In genomic region chr8:46791664-46792371, GRCm38 (mm10) we compare ENCODE assay signal across 19 mouse cellular contexts. TPM values are rescaled to one million over a fixed set of nuclear protein-coding genes. Genes with fewer than 3 reads are reported as not detected.
DNase-seq lines count a peak whose midpoint lies in the region; ATAC-seq and TF ChIP-seq lines count a peak whose summit lies in the region.
"Had no signal": no experiment of that assay in that cellular context is flagged by ENCODE, and none has a peak within 500 bp of the region (broad histone marks: within the 10 kb centered on the region; RNA-seq: fewer than 3 reads in every experiment).

No protein-coding gene starts in this region.

- no peak for TF ChIP-seq RAD21 in CH12.LX (IDR thresholded peaks at IDR 0.05; ENCODE audit: low read depth, low read length)

- H3K4me3 ChIP-seq in liver, adult 2 months (ENCODE audit: insufficient read depth, low read depth, low read length), result no peak overlapping the region
- H3K4me3 ChIP-seq in liver, embryonic 11.5 days (ENCODE audit: low read depth, low read length), result no peak overlapping the region
- no peak overlapping the region for H3K4me3 ChIP-seq in CH12.LX (replicated peaks in 1 of 3; ENCODE audit: low read depth in 2 of 3, low read length in 2 of 3, poor library complexity in 1 of 3)
- H3K4me3 ChIP-seq in intestine, embryonic 16.5 days (ENCODE audit: low read length), result no peak overlapping the region
- no peak overlapping the region for H3K4me3 ChIP-seq in limb, embryonic 10.5 days
- H3K4me3 ChIP-seq: embryonic facial prominence, embryonic 13.5 days; heart, embryonic 15.5 days; hindbrain, embryonic 10.5 days had no signal

- H3K79me2 ChIP-seq in liver, adult 2 months (ENCODE audit: control insufficient read depth, insufficient read depth, low read length), result peaks cover 50% of the 10 kb centered on the region
- H3K79me2 ChIP-seq in CH12.LX (replicated peaks; ENCODE audit: control insufficient read depth, extremely low read depth, insufficient read depth, poor library complexity, severe bottlenecking), result peaks cover 32% of the 10 kb centered on the region

- TF ChIP-seq POLR2A in liver, adult 2 months (IDR thresholded peaks at IDR 0.05; ENCODE audit: extremely low read depth, insufficient read depth, low read length), result no peak
- TF ChIP-seq POLR2A in CH12.LX (IDR thresholded peaks at IDR 0.05; ENCODE audit: low read depth, low read length), result no peak

- no peaks in the 10 kb centered on the region for H3K27me3 ChIP-seq in liver, adult 2 months (ENCODE audit: control insufficient read depth, insufficient read depth, low read length)
- H3K27me3 ChIP-seq in liver, embryonic 11.5 days (replicated peaks; ENCODE audit: control insufficient read depth, insufficient read depth, low read length), result no peaks in the 10 kb centered on the region
- no peaks in the 10 kb centered on the region for H3K27me3 ChIP-seq in CH12.LX (replicated peaks)
- no peaks in the 10 kb centered on the region for H3K27me3 ChIP-seq in intestine, embryonic 16.5 days (replicated peaks; ENCODE audit: control insufficient read depth, insufficient read depth, low read length)
- H3K27me3 ChIP-seq in splenic B cell, adult 2 months (ENCODE audit: control insufficient read depth, insufficient read depth, low read length, poor library complexity, severe bottlenecking), result no peaks in the 10 kb centered on the region
- H3K27me3 ChIP-seq in limb, embryonic 10.5 days (ENCODE audit: low read depth, poor library complexity, severe bottlenecking), result no peaks in the 10 kb centered on the region
- H3K27me3 ChIP-seq: embryonic facial prominence, embryonic 13.5 days; heart, embryonic 15.5 days had no signal

- dilution Hi-C loops in CH12.LX (cut with MboI; ENCODE audit: extremely low pct_ligation_motif_present, extremely low pct_unique_long_range_greater_than_20kb, low sequenced_read_pairs), result no loop called here

- H3K9ac ChIP-seq in liver, adult 2 months (ENCODE audit: low read depth, low read length), result no peak overlapping the region
- no peak overlapping the region for H3K9ac ChIP-seq in liver, embryonic 11.5 days (ENCODE audit: low read depth, low read length)
- H3K9ac ChIP-seq in CH12.LX (ENCODE audit: insufficient read depth, low read depth), result no peak overlapping the region
- H3K9ac ChIP-seq in intestine, embryonic 16.5 days (ENCODE audit: low read depth, low read length), result no peak overlapping the region
- H3K9ac ChIP-seq: embryonic facial prominence, embryonic 13.5 days; heart, embryonic 15.5 days; lung, embryonic 14.5 days had no signal

- no peaks in the 10 kb centered on the region for H3K9me3 ChIP-seq in liver, embryonic 11.5 days (ENCODE audit: control insufficient read depth, low read length)
- H3K9me3 ChIP-seq in CH12.LX (replicated peaks; ENCODE audit: low read length), result peaks cover 3% of the 10 kb centered on the region
- no peaks in the 10 kb centered on the region for H3K9me3 ChIP-seq in intestine, embryonic 16.5 days (ENCODE audit: control insufficient read depth, low read length)
- H3K9me3 ChIP-seq in limb, embryonic 10.5 days (replicated peaks), result no peaks in the 10 kb centered on the region
- H3K9me3 ChIP-seq: embryonic facial prominence, embryonic 13.5 days; heart, embryonic 15.5 days had no signal

- H3K36me3 ChIP-seq in liver, adult 2 months (ENCODE audit: control insufficient read depth, insufficient read depth, low read length), result peaks cover 15% of the 10 kb centered on the region
- no peaks in the 10 kb centered on the region for H3K36me3 ChIP-seq in liver, embryonic 11.5 days (ENCODE audit: control insufficient read depth, insufficient read depth, low read length)
- H3K36me3 ChIP-seq in CH12.LX (replicated peaks in 1 of 2; ENCODE audit: control insufficient read depth in 1 of 2, insufficient read depth in 1 of 2, low read length in 1 of 2), result peaks cover 12 to 50% of the 10 kb centered on the region in 2 experiments
- H3K36me3 ChIP-seq in intestine, embryonic 16.5 days (ENCODE audit: control insufficient read depth, insufficient read depth, low read length), result no peaks in the 10 kb centered on the region
- no peaks in the 10 kb centered on the region; the same call in 1 of the 2 replicates for H3K36me3 ChIP-seq in splenic B cell, adult 2 months (ENCODE audit: control insufficient read depth, insufficient read depth, low read length, poor library complexity, severe bottlenecking)
- peaks cover 13% of the 10 kb centered on the region; the same call in 1 of the 2 replicates for H3K36me3 ChIP-seq in limb, embryonic 10.5 days

- TF ChIP-seq EP300 in CH12.LX (IDR thresholded peaks at IDR 0.05; ENCODE audit: low read length), result no peak

- peak; percentile 51 for DNase-seq in liver, adult 2 months (ENCODE audit: extremely low read depth, low read depth, low spot score)
- DNase-seq in liver, embryonic 11.5 days (ENCODE audit: low spot score), result no peak
- DNase-seq in CH12.LX (ENCODE audit: extremely low read depth), result no peak
- DNase-seq in splenic B cell, adult 2 months (ENCODE audit: low read depth, low spot score), result peak; percentile 30
- DNase-seq in cerebellum, adult 11-12 months, result no peak
- DNase-seq in limb, embryonic 10.5 days (ENCODE audit: low spot score), result no peak
- no peak for DNase-seq in cerebellum, adult 9-10 months
- DNase-seq: cerebellum, adult 18-20 months; heart, adult 11 months; layer of hippocampus, postnatal 36 days; left cerebral cortex, postnatal 4 days; lung, embryonic 14.5 days; thymus, postnatal 36 days had no signal

- H3K4me2 ChIP-seq in liver, embryonic 11.5 days, result no peak overlapping the region
- H3K4me2 ChIP-seq in CH12.LX (ENCODE audit: insufficient read depth, low read depth, poor library complexity, severe bottlenecking), result no peak overlapping the region
- no peak overlapping the region for H3K4me2 ChIP-seq in intestine, embryonic 16.5 days (ENCODE audit: low read depth, low read length)
- H3K4me2 ChIP-seq: embryonic facial prominence, embryonic 13.5 days; heart, embryonic 15.5 days; lung, embryonic 14.5 days had no signal

- TF ChIP-seq CTCF in liver, adult 2 months (IDR thresholded peaks at IDR 0.05; ENCODE audit: low read depth, low read length), result no peak
- TF ChIP-seq CTCF in CH12.LX (conservative IDR thresholded peaks at IDR 0.05 in 1 of 2, IDR thresholded peaks at IDR 0.05 in 1 of 2; ENCODE audit: low read depth in 2 of 2, low read length in 2 of 2), result no peak

- in situ Hi-C loops in CH12.LX (cut with MboI; ENCODE audit: low pct_ligation_motif_present, low pct_unique_long_range_greater_than_20kb, low sequenced_read_pairs), result no loop called here

- 62% methylated on average over 5 of the region's 5 CpGs for WGBS in liver, adult 2 months
- 79% methylated on average over 5 of the region's 5 CpGs for WGBS in liver, embryonic 11.5 days
- 73% methylated on average over 5 of the region's 5 CpGs for WGBS in intestine, embryonic 16.5 days
- 85% methylated on average over 5 of the region's 5 CpGs for WGBS in limb, embryonic 10.5 days

- H3K4me1 ChIP-seq in liver, adult 2 months (ENCODE audit: control insufficient read depth, insufficient read depth, low read length), result peaks cover 19% of the 10 kb centered on the region
- H3K4me1 ChIP-seq in liver, embryonic 11.5 days (replicated peaks; ENCODE audit: control insufficient read depth, insufficient read depth, low read length), result peaks cover 37% of the 10 kb centered on the region
- H3K4me1 ChIP-seq in CH12.LX (ENCODE audit: control insufficient read depth in 1 of 2, insufficient read depth in 2 of 2), result peaks cover 27 to 86% of the 10 kb centered on the region in 2 experiments
- H3K4me1 ChIP-seq in intestine, embryonic 16.5 days (ENCODE audit: control insufficient read depth, insufficient read depth, low read length), result peaks cover 6% of the 10 kb centered on the region
- no peaks in the 10 kb centered on the region for H3K4me1 ChIP-seq in limb, embryonic 10.5 days
- H3K4me1 ChIP-seq: embryonic facial prominence, embryonic 13.5 days; hindbrain, embryonic 10.5 days had no signal

- peak overlapping the region; percentile 7; the same call in 1 of the 2 replicates for H3K27ac ChIP-seq in liver, adult 2 months (replicated peaks; ENCODE audit: insufficient read depth, low read depth, low read length)
- H3K27ac ChIP-seq in liver, embryonic 11.5 days (ENCODE audit: low read depth, low read length), result no peak overlapping the region
- H3K27ac ChIP-seq in CH12.LX (ENCODE audit: insufficient read depth, low read depth), result no peak overlapping the region
- H3K27ac ChIP-seq in intestine, embryonic 16.5 days (ENCODE audit: low read length), result peak overlapping the region; percentile 47; the same call in 1 of the 2 replicates
- H3K27ac ChIP-seq in limb, embryonic 10.5 days, result no peak overlapping the region
- H3K27ac ChIP-seq: embryonic facial prominence, embryonic 13.5 days; heart, embryonic 15.5 days; hindbrain, embryonic 10.5 days had no signal

- ATAC-seq in liver, embryonic 11.5 days (replicated peaks; ENCODE audit: low FRiP score), result no peak
- ATAC-seq in intestine, embryonic 16.5 days, result peak; percentile 7; the same call in 1 of the 2 replicates
- ATAC-seq: forebrain, embryonic 16.5 days; midbrain, embryonic 16.5 days had no signal

TF ChIP-seq in CH12.LX, 34 proteins besides CTCF, POLR2A, EP300 and RAD21:
- TF ChIP-seq ZNF384 (IDR thresholded peaks at IDR 0.05; ENCODE audit: low read depth, low read length) (peak; percentile 88), TCF12 (IDR thresholded peaks at IDR 0.05; ENCODE audit: low read depth, low read length) (no peak)

RNA-seq across cellular contexts. Expression of gene Irf2, which starts 52.3 kb away (rescaled TPM):
- 23.4 and 27.3 TPM in 2 replicates for total RNA-seq in liver, adult 2 months (2014; rRNA removed)
- 12.2 and 13.7 TPM in 2 replicates for polyA plus RNA-seq in liver, adult 2 months (2012; rRNA removed)
- polyA plus RNA-seq in liver, embryonic 11.5 days (2014; fragmentation: Nextera tagmentation; extraction: Ambion mirVana), result 17.7 and 19.7 TPM in 2 replicates
- total RNA-seq in CH12.LX (2012; rRNA removed) (9.1 and 10.2 TPM in 2 replicates), CH12.LX (2014; rRNA removed) (5.7 and 7.1 TPM in 2 replicates)
- polyA plus RNA-seq in CH12.LX (2012; ENCODE audit: insufficient read length, low read depth), result 37.4 and 47.3 TPM in 2 replicates
- polyA plus RNA-seq in intestine, embryonic 16.5 days (2015; fragmentation: Nextera tagmentation; extraction: Ambion mirVana), result 23.4 and 29.0 TPM in 2 replicates
- polyA plus RNA-seq in limb, embryonic 10.5 days (2016; fragmentation: Nextera tagmentation; extraction: Ambion mirVana), result 7.7 and 8.1 TPM in 2 replicates

Comparison
In these comparisons a context has a peak if more than half of its experiments do, and no peak if none do; other contexts are left out.
1. DNase-seq: peak in liver, adult 2 months (single experiment) and splenic B cell, adult 2 months (single experiment); none in liver, embryonic 11.5 days (single experiment), CH12.LX (single experiment), cerebellum, adult 11-12 months (single experiment), limb, embryonic 10.5 days (single experiment) and cerebellum, adult 9-10 months (single experiment).
2. H3K27ac ChIP-seq: peak in liver, adult 2 months (single experiment) and intestine, embryonic 16.5 days (single experiment); none in liver, embryonic 11.5 days (single experiment), CH12.LX (single experiment) and limb, embryonic 10.5 days (single experiment).